In genomic region chr4:138863344-138863998, GRCm38 (mm10) we compare ENCODE assay signal across 14 mouse cellular contexts. TPM values are rescaled to one million over a fixed set of nuclear protein-coding genes. Genes with fewer than 3 reads are reported as not detected.
DNase-seq lines count a peak whose midpoint lies in the region; ATAC-seq and TF ChIP-seq lines count a peak whose summit lies in the region.
"Had no signal": no experiment of that assay in that cellular context is flagged by ENCODE, and none has a peak within 500 bp of the region (broad histone marks: within the 10 kb centered on the region; RNA-seq: fewer than 3 reads in every experiment).

Gene Pla2g5, minus strand, starts transcription at chr4:138863482.

- no peak for ATAC-seq in intestine, embryonic 15.5 days

- peak within 1 kb of the TSS; percentile 42 for H3K4me3 ChIP-seq in gastrocnemius, adult 2 months
- H3K4me3 ChIP-seq in intestine, embryonic 15.5 days (replicated peaks) = no peak within 1 kb of the TSS
- H3K4me3 ChIP-seq: heart, embryonic 13.5 days; left cerebral cortex, adult 2 months had no signal

- no peaks in the 10 kb centered on the region for H3K9me3 ChIP-seq in intestine, embryonic 15.5 days
- H3K9me3 ChIP-seq: heart, embryonic 13.5 days had no signal

- no peak for TF ChIP-seq CTCF in gastrocnemius, adult 2 months (IDR thresholded peaks at IDR 0.05)

- intact Hi-C loops in gastrocnemius, adult 2 months (cut with DNase I) = no loop called here

- H3K27ac ChIP-seq in gastrocnemius, adult 2 months = no peak within 1 kb of the TSS
- no peak within 1 kb of the TSS for H3K27ac ChIP-seq in intestine, embryonic 15.5 days
- H3K27ac ChIP-seq: heart, embryonic 13.5 days; left cerebral cortex, adult 2 months had no signal

- 69% methylated on average over 10 of the region's 10 CpGs for WGBS in intestine, embryonic 15.5 days

- peak; percentile 12 for DNase-seq in gastrocnemius, adult 2 months
- DNase-seq in gastrocnemius, postnatal 10 days = no peak
- peak; percentile 41 for DNase-seq in lung, postnatal 10 days
- no peak for DNase-seq in lung, adult 18-20 months
- no peak for DNase-seq in adrenal gland, adult 2 months
- DNase-seq in natural killer cell, adult 2 months (ENCODE audit: low spot score in 2 of 2) = peak; percentile 26 to 33
- DNase-seq in layer of hippocampus, postnatal 36 days = no peak
- DNase-seq: cerebellum, postnatal 36 days; lung, postnatal 36 days; thymus, postnatal 4 days had no signal

- H3K36me3 ChIP-seq in intestine, embryonic 15.5 days = no peaks in the 10 kb centered on the region
- H3K36me3 ChIP-seq: heart, embryonic 13.5 days had no signal

- no peaks in the 10 kb centered on the region for H3K27me3 ChIP-seq in intestine, embryonic 15.5 days (replicated peaks)

- H3K9ac ChIP-seq in intestine, embryonic 15.5 days = no peak within 1 kb of the TSS
- H3K9ac ChIP-seq: heart, embryonic 13.5 days had no signal

- no peak within 1 kb of the TSS for H3K4me2 ChIP-seq in intestine, embryonic 15.5 days (replicated peaks)
- H3K4me2 ChIP-seq: heart, embryonic 13.5 days; liver, embryonic 11.5 days had no signal

- no peaks in the 10 kb centered on the region for H3K4me1 ChIP-seq in intestine, embryonic 15.5 days (replicated peaks)

RNA-seq across cellular contexts. Expression of gene Pla2g5, which starts in this region (rescaled TPM):
- 1 to 10 TPM in 1 of 2 experiments, under 1 TPM in 1; 0.92 to 2.1 TPM for total RNA-seq in gastrocnemius, adult 2 months (2021)
- 1 to 10 TPM; 2.3 to 5.6 TPM for total RNA-seq in gastrocnemius, postnatal 10 days (2021)
- 10 to 100 TPM; 13.1 TPM for total RNA-seq in adrenal gland, adult 2 months (2021)
- 88.3 and 101 TPM in 2 replicates for polyA plus RNA-seq in adrenal gland, adult 2 months (2012; rRNA removed)
- total RNA-seq in layer of hippocampus, postnatal 36 days (2021) = under 1 TPM; 0.70 to 0.73 TPM
- polyA plus RNA-seq in intestine, embryonic 15.5 days (2015; fragmentation: Nextera tagmentation; extraction: Ambion mirVana) = 0.15 and 0.29 TPM in 2 replicates

Comparison
In these comparisons a context has a peak if more than half of its experiments do, and no peak if none do; other contexts are left out.
1. RNA of gene Pla2g5 (polyA plus RNA-seq): 88.3 to 101 TPM in adrenal gland, adult 2 months; 0.15 to 0.29 TPM in intestine, embryonic 15.5 days; every median in the first group is over 10 times any median in the second.
2. DNase-seq: peak in gastrocnemius, adult 2 months (single experiment), lung, postnatal 10 days (single experiment) and natural killer cell, adult 2 months (2 of 2); none in gastrocnemius, postnatal 10 days (single experiment), lung, adult 18-20 months (0 of 2), adrenal gland, adult 2 months (single experiment) and layer of hippocampus, postnatal 36 days (0 of 2).